Mouse (Mus musculus): ENCODE data around the gene Scd1.

The Scd1 gene

DNA sequence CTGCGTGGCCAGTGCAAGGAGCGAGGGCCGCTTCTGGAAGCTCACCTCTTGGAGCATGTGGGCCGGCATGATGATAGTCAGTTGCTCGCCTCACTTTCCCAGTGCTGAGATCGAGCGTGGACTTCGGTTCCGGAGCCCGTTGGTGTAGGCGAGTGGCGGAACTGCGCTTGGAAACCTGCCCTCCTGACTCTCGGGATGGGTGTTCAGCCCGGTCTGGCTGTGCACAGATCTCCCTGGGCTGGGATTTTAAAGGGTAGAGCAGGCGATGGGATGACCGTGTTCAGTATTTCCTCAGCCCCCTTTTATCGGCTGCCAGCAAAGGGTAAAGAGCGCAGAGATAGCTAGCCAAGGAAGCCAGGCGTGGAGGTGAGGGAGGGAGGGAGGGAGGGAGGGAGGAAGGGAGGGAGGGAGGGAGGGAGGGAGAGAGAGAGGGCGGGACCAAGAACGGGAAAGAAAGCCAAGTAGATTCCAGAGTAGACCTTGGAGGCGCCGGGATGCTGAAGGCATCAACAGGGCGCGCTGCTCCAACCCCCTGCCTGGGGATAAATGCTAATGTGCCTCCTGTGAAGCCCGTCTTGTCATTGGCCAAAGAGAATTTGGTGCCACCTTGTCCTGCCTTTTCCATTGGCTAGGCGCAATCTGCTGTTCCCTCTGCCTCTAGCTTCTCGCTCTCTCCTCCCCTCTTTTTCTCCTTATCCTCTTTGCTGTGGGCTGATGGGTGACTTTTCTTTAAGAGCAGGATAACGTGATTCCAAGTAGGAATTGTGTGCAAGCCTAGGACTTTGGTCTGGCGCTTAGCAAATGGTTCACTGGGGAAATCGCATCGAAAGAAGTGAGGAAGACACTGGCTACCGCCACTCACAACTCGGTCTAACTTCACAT lies at the start of gene Scd1:
Gene Scd1 (minus strand): TSS at position 539 of the 882 bp plus-strand sequence.
- no peak for DNase-seq

DNA sequence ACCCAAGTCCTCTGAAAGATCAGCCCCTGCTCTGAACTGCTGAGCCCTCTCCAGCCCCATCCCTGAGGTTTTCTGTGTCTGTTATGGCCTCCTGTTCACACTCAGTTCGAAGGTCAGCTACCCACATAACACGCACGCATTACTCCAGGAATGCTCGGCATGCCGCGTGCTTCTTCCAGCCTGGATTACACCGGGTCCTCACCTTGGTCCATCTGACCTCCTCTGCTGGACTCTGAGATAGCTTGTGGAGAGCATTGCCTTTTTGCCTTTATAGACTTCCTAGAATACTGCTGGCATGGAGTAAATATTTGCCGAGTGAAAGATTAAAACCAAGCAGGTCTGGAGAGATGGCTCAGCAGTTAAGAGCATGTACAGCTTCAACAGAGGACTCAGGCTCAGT lies 47.7 kb upstream of the Scd1 start:
- DNase-seq, result no peak

GRCm38 (mm10) chr19:44454862-44455261 lies 47.2 kb upstream of the Scd1 start:
- DNase-seq, result no peak

- DNase-seq, result no peak
Measured at GRCm38 (mm10) chr19:44447927-44448326, 40.2 kb upstream of the Scd1 start.

GRCm38 (mm10) chr19:44445755-44446154 lies 38.1 kb upstream of the Scd1 start:
- no peak for DNase-seq

DNA sequence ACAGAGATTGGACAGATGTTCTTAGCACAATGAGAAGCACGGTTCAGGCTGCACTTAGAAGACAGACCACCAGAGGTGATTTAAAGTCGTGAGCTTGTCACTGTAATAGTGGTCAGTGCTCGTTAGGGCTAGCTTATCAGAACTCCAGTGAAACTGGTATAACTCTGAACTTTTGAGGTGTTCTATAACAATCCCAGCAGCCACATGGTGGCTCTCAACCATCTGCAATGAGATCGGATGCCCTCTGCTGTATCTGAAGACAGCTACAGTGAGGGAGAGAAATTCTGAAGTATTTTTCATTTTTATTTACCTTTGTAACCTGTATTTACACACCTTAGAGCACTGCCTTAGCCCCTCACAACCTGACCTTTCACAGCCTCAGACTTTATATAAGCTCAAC lies 31.6 kb upstream of the Scd1 start:
- no peak for DNase-seq

GRCm38 (mm10) chr19:44437975-44438374 lies 30.3 kb upstream of the Scd1 start:
- DNase-seq, result no peak

GRCm38 (mm10) chr19:44432084-44432483 lies 24.4 kb upstream of the Scd1 start:
- DNase-seq, result no peak

GRCm38 (mm10) chr19:44427721-44428120 lies 20.0 kb upstream of the Scd1 start:
- no peak for DNase-seq

- no peak for DNase-seq
Measured at GRCm38 (mm10) chr19:44422051-44422631, 14.5 kb upstream of the Scd1 start.

DNA sequence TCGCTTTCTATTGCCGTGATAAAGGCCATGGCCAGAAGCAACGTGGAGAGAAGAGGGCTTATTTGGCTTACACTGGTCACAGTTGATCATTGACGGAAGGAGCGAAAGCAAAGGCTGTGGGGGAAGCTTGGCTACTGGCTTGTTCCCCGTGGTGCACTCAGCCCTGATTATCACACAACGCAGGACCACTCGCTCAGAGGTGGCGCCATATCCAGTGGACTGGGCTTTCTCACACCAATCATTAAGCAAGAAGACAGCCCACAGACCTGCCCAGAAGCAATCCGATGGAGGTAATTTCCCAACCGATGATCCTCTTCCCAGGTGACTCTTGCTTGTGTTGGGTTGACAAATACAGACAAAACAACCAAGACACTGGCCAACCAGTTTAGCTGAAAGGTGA lies 11.9 kb upstream of the Scd1 start:
- DNase-seq, result no peak

DNA sequence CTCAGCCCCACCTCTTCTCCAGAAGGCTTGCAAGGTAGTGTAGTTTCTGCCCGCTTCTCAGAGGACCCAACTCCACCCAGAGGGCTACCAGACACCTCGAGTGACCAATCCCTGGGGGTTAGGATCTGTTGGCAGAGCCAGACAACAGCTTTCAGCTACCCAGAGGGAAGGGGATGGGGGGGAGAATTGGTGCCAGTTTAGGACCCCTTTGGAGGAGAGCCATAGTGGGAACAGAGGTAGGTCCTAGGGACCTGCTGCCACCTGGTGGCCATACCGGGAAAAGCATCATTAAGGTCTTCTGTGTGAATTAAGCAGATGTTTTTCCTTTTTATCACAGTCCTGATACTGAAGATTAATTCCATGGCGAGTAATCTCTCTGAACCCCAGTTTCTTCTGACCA lies 11.3 kb upstream of the Scd1 start:
- DNase-seq, result peak in 1 of 2 experiments; percentile 42

DNA sequence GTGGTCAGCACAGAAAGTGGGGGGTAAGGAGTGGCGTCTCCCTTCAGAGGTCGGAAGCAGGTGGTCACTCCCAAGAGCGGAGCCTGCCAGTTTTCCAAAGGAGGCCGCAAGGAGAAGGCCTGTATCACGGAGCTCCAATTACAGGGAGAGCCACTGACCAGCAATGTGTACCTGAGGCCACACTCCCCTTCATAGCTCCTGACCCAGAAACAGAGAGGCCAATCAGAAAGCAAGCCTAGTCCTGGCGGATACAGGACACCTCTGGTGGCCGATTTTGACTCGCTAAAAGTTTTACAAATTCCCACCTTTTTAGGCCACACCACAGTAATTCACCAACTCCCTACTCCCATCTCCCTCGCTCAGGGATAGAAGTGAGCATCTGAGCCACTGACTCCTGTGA lies 10.9 kb upstream of the Scd1 start:
- DNase-seq, result no peak

DNA sequence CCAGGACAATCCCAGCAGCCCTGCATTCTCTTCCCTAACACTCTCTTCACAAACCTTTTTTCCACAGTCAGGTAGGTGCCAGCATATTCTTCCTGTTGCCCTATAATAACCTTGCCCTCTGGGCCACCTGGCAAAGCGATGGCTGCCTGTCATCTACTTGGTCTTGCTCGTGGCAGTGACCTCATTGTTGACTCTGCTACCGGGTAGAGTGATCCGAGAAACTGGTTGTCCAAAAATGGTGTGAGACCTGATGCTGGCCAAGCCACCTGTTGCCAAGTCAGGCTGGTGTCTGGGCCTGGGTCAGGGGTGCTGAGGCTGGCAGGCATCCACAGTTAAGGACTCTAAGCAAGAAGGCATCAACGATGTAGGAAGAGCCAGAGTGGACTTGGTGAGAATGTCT lies 10.4 kb upstream of the Scd1 start:
- DNase-seq, result no peak

DNA sequence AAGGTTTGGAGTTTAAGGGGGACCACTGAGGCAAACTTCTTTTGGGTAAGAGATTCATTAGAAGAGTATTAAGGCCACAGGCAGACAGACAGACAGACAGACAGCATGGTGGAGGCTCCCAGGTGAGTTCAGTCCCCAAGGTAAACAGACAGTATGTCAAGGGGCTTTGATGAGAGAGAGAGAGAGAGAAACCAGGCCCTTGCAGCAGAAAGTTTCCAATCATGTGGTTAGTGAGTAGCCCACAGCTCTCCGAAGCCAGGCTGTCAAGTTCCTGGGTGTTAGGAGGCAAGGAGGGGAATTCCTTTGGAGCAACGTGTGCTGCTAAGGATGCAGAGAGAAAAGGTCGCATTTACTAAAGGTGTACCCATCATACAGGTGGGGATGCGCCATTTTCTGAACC lies 9.8 kb upstream of the Scd1 start:
- DNase-seq, result no peak

- DNase-seq, result no peak
Measured at GRCm38 (mm10) chr19:44416240-44416639, 8.6 kb upstream of the Scd1 start.

- DNase-seq, result no peak
Measured at GRCm38 (mm10) chr19:44415464-44415863, 7.8 kb upstream of the Scd1 start.

- DNase-seq, result no peak
Measured at GRCm38 (mm10) chr19:44410269-44410992, 2.8 kb upstream of the Scd1 start.

DNA sequence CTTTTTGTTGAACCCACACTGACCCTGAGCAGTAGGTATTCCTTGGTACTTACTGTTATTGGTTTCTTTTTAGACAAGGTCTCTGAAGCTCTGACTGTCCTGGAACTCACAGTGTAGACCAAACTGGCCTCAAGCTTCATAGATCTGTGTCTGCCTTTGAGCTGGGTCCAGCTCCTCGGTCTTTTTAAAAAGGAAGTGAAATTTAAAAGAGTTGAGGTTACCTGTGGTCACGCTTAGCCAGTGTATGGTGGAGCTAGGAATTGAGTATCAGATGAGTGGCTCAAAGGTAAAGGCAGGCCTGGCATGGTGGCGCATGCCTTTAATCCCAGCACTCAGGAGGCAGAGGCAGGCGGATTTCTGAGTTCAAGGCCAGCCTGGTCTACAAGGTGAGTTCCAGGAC lies 916 bp upstream of the Scd1 start:
- DNase-seq, result no peak

DNA sequence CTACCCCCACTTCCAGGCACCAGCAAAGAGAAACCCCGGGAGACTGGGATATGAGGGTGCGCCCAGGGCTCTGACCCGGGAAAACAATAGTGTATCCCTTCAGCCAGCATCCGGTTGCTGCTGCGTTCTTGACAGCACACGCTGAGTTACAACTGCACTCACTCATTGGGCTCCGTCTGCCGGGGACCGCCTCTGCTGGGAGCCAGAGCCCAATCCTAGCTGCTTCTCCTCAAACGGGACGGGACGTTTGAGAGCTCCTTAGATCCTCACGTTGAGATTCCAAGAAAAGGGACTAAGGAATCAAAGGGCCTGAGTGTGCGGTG lies 505 bp upstream of the Scd1 start:
- DNase-seq, result no peak

GRCm38 (mm10) chr19:44403546-44403945 lies 4.1 kb downstream of the Scd1 start:
- no peak for DNase-seq

DNA sequence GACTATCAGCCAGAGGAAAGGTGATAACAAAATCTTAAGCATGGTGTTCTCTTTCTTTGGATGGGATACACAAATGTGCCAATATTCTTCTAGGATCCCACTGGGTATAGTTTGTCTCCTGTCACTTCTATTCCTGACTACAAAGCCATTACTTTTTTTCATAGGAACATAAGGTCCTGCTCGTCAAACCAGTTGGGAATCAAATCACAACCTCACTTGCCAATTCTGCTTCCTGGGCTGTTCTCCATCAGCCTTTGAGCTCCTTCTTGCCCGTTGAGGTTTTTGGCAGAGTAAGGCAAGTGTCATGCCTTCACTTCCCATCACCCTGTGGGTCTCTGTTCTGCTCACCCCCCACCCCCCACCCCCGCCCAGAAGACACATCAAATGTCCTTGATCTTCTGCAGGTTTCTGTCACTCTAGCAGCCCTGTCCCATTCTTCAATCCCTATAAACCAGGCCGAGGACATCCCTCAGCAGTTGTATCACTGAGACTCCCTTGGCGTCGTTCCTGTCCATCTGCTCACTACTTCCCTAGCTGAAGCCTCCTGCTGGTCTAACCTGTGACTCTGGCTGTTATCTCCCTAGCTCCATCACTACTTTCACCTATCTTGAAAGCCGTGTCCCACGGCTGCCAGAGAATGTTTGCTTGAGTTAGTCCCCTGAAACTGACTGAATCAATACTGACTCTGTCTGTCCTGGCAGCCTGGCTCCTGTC lies 7.0 kb downstream of the Scd1 start:
- DNase-seq, result no peak

GRCm38 (mm10) chr19:44400076-44400475 lies 7.6 kb downstream of the Scd1 start:
- no peak for DNase-seq

All from thymus, adult 18-20 months (tissue).